Mouse (Mus musculus): Measurements from ENCODE around the gene Rpl13a.

DNA sequence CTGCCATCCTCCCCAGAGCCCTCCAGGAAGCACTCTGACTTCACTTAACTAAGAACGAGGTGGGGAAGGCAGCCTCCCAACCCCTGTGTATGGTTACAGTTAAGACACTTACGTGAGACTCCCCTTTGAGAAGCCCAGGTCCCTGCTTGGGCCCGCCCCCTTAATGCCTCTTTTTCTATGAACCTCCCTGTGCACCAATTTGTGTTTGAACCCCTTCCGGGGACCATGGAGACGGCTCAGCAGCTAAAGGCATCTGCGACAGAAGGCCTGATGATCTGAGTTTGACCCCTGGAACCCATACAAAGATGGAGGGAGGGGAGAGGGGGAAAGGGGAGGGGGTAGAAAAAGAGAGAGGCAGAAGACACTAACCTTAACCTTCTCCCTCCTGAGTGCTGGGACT lies 22.1 kb downstream of the Rpl13a start:
- TF ChIP-seq CTCF (IDR thresholded peaks at IDR 0.05; ENCODE audit: low read depth, low read length) (no peak), POLR2A (IDR thresholded peaks at IDR 0.05; ENCODE audit: borderline replicate concordance, low read depth, low read length) (no peak)

Data from bone marrow macrophage, adult 2 months (primary cell).